Mouse (Mus musculus) forebrain, embryonic 13.5 days (tissue): ENCODE results near the gene Bid. TPM values are rescaled to one million over a fixed set of nuclear protein-coding genes. Genes with fewer than 3 reads are reported as not detected.
"Not testable (repeated sequence)": the region's sequence is repeated elsewhere in the genome, so short reads cannot be mapped to it uniquely, and the experiment has no call there.

ENCODE experiments used
- ATAC-seq: fragments of 200-750 bp; cut with Nextera tagmentation; 2 replicates; pipeline ENCODE4 v1.8.0; 2017
- H3K27ac ChIP-seq: fragments of 300-500 bp; sonication (generic); 2 replicates; pipeline ENCODE4 v1.5.1; 2015; ENCODE audit warnings: inconsistent platforms, mild to moderate bottlenecking, moderate library complexity
- H3K27me3 ChIP-seq: fragments of 300-500 bp; sonication (generic); 2 replicates; pipeline ENCODE4 v1.6.1; 2015; ENCODE audit warnings: mild to moderate bottlenecking, inconsistent platforms
- H3K36me3 ChIP-seq: fragments of 300-500 bp; sonication (generic); 2 replicates; pipeline ENCODE4 v1.6.1; 2015; ENCODE audit warnings: mild to moderate bottlenecking, inconsistent platforms; ENCODE audit not compliant: poor library complexity, severe bottlenecking
- H3K4me1 ChIP-seq: fragments of 300-500 bp; sonication (generic); 2 replicates; pipeline ENCODE4 v1.6.1; 2015; ENCODE audit warnings: inconsistent platforms
- H3K4me2 ChIP-seq: fragments of 300-500 bp; sonication (generic); 2 replicates; pipeline ENCODE4 v1.6.1; 2015; ENCODE audit warnings: inconsistent platforms, mild to moderate bottlenecking, moderate library complexity
- H3K4me3 ChIP-seq: fragments of 300-500 bp; sonication (generic); 2 replicates; pipeline ENCODE4 v1.5.1; 2015; ENCODE audit warnings: mild to moderate bottlenecking, inconsistent platforms
- H3K9ac ChIP-seq: fragments of 300-500 bp; sonication (generic); 2 replicates; pipeline ENCODE4 v1.6.1; 2015; ENCODE audit warnings: mild to moderate bottlenecking, inconsistent platforms
- H3K9me3 ChIP-seq: fragments of 300-500 bp; sonication (generic); replicated peaks from 2 replicates; pipeline ENCODE4 v1.6.1; 2016; ENCODE audit warnings: inconsistent platforms
- WGBS: fragments of 180-500 bp; shearing (Covaris S2); methylation state at CpG from one replicate; pipeline ENCODE4 v1.1.7; 2015; 5-methylcytosine and 5-hydroxymethylcytosine counted together
- polyA plus RNA-seq: library from polyadenylated mRNA; unstranded; fragments of >200 nt; fragmentation: Nextera tagmentation; extraction: Ambion mirVana; gene quantifications from 2 replicates; pipeline ENCODE4 v1.2.1, GENCODE M21; 2015

Bid gene
- polyA plus RNA-seq, 1 experiment from 2014 or later, result 16.9 TPM

- no peak overlapping the region for H3K4me2 ChIP-seq
- no peak overlapping the region for H3K27ac ChIP-seq
- H3K9ac ChIP-seq, result no peak overlapping the region
- H3K9me3 ChIP-seq, result no peaks in the 10 kb centered on the region
- H3K4me3 ChIP-seq, result no peak overlapping the region
- no peak for ATAC-seq
- H3K36me3 ChIP-seq, result peaks cover 43% of the 10 kb centered on the region
- H3K27me3 ChIP-seq, result no peaks in the 10 kb centered on the region
- WGBS, result 96% methylated on average over 9 of the region's 9 CpGs
- no peaks in the 10 kb centered on the region for H3K4me1 ChIP-seq
Observed at GRCm38 (mm10) chr6:120894089-120894488, 22.6 kb downstream of the Bid start.

GRCm38 (mm10) chr6:120886696-120887095 is 30.0 kb downstream of the Bid start:
- Histone ChIP-seq H3K36me3 (peaks cover 74% of the 10 kb centered on the region), H3K4me1 (no peaks in the 10 kb centered on the region), H3K9ac (no peak overlapping the region), H3K27ac (no peak overlapping the region), H3K4me3 (no peak overlapping the region), H3K27me3 (no peaks in the 10 kb centered on the region), H3K4me2 (no peak overlapping the region), H3K9me3 (no peaks in the 10 kb centered on the region)
- 88% methylated on average over 17 of the region's 17 CpGs for WGBS
- no peak for ATAC-seq

DNA sequence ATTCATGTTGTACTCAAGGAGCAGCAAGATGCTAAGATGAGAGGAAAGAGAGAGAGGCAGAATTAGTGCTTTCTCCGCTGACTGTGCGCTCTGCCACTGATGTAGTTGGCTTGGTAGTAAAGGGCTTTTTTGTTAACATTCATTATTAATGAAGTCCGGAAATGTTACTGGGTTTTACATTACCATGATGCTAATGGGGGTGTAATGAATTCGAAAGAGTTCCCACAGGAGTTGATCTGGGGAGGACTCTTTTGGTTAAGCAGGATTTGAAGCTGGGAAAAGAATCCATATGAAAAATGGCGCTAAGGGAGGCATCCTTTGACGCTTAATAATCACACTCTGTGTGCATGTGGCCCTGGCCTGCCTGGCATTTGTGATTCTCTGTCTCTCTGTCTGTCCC is 32.2 kb downstream of the Bid start:
- no peak overlapping the region for H3K4me2 ChIP-seq
- no peak overlapping the region for H3K9ac ChIP-seq
- WGBS, result 77% methylated on average over 6 of the region's 6 CpGs
- H3K9me3 ChIP-seq, result no peaks in the 10 kb centered on the region
- H3K36me3 ChIP-seq, result peaks cover 68% of the 10 kb centered on the region
- H3K27ac ChIP-seq, result no peak overlapping the region
- no peak overlapping the region for H3K4me3 ChIP-seq
- H3K27me3 ChIP-seq, result no peaks in the 10 kb centered on the region
- no peaks in the 10 kb centered on the region for H3K4me1 ChIP-seq
- ATAC-seq, result no peak

DNA sequence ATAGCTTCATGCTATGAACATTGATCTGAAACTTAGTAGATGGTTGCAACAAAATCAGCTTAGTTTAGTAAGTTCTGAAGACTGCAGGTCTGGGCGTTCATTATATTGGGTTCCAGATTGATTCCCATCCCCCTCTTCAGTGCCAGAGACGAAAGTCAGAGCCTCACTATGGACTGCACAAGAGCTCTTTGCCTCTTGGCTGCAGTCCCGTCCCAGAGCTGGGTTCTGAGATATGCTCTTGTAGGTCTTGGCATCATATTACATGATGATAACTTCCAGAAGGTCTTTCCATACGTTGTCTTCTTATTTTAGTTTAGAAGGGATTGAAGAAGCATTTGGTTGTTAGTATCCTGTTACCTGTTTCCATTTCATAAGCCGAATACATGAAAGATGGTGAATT is 37.6 kb downstream of the Bid start:
- no peak for ATAC-seq
- Histone ChIP-seq H3K36me3 (peaks cover 57% of the 10 kb centered on the region), H3K4me3 (no peak overlapping the region), H3K4me1 (no peaks in the 10 kb centered on the region), H3K27ac (no peak overlapping the region), H3K27me3 (no peaks in the 10 kb centered on the region), H3K9ac (no peak overlapping the region), H3K4me2 (no peak overlapping the region), H3K9me3 (no peaks in the 10 kb centered on the region)
- WGBS, result 93% methylated on average over 5 of the region's 5 CpGs

DNA sequence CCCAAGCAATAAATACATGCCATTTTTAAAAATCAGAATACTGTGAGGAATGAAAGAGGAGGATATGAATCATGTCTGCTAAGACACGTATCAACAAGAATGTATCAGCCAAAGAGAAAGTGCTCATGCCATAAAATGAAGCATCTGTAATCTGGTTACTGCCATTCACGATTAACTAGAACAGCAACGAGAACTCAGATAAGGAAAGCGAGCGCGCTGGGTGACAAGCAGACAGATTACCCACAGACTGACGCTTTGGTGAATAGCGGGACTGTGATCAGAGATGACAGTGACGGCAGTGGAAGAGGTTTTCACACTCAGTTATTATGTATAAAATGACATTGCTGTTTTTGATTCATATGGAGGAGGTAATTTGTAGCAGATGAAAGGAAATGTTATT is 42.8 kb downstream of the Bid start:
- 84% methylated on average over 9 of the region's 9 CpGs for WGBS

DNA sequence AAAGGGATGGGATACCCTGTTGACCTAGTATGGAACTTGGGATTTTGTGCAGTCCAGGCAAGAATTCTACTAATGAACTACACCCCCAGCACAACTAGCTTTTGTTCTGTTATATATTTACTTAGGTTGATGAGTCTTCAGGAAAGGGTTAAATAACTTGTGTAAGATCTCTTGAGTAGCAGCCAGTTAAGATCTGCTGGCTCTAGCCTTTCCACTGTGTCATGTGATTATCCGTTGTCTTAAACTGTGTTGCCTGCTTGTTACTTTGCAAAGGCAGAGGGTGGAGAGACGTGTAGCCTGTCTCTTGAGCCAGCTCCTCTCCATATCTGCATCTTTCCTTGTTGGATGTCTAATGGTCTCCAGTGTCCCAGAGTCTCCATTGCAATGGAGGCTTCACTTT is 45.4 kb downstream of the Bid start:
- no peaks in the 10 kb centered on the region for H3K4me1 ChIP-seq
- ATAC-seq, result no peak
- WGBS, result 79% methylated on average over 2 of the region's 2 CpGs

More for the DNA sequence above, 42.8 kb downstream of the Bid start:
- H3K27me3 ChIP-seq, result no peaks in the 10 kb centered on the region
- ATAC-seq, result no peak
- H3K9ac ChIP-seq, result no peak overlapping the region
- H3K36me3 ChIP-seq, result peaks cover 39% of the 10 kb centered on the region
- H3K9me3 ChIP-seq, result no peaks in the 10 kb centered on the region
- H3K27ac ChIP-seq, result no peak overlapping the region
- no peak overlapping the region for H3K4me3 ChIP-seq
- no peaks in the 10 kb centered on the region for H3K4me1 ChIP-seq
- H3K4me2 ChIP-seq, result no peak overlapping the region

GRCm38 (mm10) chr6:120868824-120869223 is 47.8 kb downstream of the Bid start:
- H3K4me1 ChIP-seq, result no peaks in the 10 kb centered on the region
- 78% methylated on average over 1 of the region's 1 CpGs for WGBS
- H3K9ac ChIP-seq, result no peak overlapping the region
- ATAC-seq, result no peak
- no peak overlapping the region for H3K27ac ChIP-seq
- H3K4me2 ChIP-seq, result no peak overlapping the region
- H3K36me3 ChIP-seq, result peaks cover 42% of the 10 kb centered on the region
- no peak overlapping the region for H3K4me3 ChIP-seq
- H3K27me3 ChIP-seq, result no peaks in the 10 kb centered on the region
- no peaks in the 10 kb centered on the region for H3K9me3 ChIP-seq

More for the DNA sequence above, 45.4 kb downstream of the Bid start:
- Histone ChIP-seq H3K27me3 (no peaks in the 10 kb centered on the region), H3K9ac (no peak overlapping the region), H3K9me3 (no peaks in the 10 kb centered on the region), H3K4me3 (no peak overlapping the region), H3K27ac (no peak overlapping the region), H3K4me2 (no peak overlapping the region), H3K36me3 (peaks cover 28% of the 10 kb centered on the region)

DNA sequence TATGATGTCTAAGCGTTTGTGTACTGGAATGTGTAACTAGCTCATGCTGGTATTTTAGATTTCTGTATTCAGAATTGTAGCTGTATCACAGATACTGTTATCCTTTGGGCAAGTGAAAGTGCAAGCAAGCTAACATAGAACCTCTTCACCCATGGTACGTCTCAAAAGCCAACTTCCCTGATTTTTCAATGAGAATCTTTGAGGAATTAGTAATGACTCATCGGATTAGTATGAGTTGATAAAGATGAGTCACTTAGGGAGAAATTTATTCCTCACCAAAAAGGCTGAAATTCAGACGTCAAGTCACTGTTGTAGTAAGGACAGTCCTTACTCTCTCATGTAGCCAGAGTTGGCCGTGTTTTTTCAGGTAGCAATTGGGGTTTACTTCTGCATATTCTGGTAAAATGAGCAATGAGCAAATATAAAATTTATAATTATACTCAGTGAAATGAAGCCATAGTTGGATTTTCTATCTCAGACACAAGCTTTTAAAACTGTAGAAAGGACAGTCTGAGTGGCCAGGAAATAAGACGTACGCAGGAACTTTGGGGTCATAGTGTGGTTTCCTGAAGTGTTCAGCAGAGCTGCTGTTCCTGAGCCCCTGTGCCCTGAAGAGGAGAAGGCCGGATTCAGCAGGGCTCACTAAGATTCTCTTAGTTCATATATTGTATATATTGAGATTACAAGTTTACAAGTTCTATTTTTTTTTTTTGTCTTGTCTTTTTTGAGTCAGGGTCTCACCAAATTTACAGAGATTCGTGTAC is 50.4 kb downstream of the Bid start:
- Histone ChIP-seq H3K27me3 (no peaks in the 10 kb centered on the region), H3K9me3 (no peaks in the 10 kb centered on the region), H3K4me3 (no peak overlapping the region), H3K4me2 (no peak overlapping the region), H3K4me1 (no peaks in the 10 kb centered on the region), H3K27ac (no peak overlapping the region), H3K9ac (no peak overlapping the region), H3K36me3 (peaks cover 42% of the 10 kb centered on the region)
- no peak for ATAC-seq
- 89% methylated on average over 9 of the region's 9 CpGs for WGBS

DNA sequence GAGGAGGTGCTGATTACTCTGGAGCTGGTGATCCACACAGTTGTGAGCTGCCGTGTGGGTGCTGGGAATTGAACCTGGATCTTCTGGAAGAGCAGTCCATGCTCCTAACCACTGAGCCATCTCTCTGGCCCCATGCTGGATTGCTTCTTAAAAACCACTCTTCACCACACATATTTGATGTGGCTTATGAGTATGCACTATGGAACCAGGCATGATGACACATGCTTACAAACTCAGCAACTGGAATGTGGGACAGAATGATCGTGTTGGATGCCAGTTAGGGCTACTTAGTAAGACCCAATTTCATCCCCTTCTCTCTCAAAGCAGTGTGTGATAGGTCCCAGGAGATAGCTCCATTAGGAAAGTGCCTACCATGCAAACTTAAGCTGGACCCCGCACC is 56.6 kb downstream of the Bid start:
- Histone ChIP-seq H3K4me1 (peaks cover 10% of the 10 kb centered on the region), H3K4me3 (no peak overlapping the region), H3K9me3 (no peaks in the 10 kb centered on the region), H3K27me3 (no peaks in the 10 kb centered on the region), H3K27ac (no peak overlapping the region), H3K9ac (no peak overlapping the region), H3K36me3 (peaks cover 40% of the 10 kb centered on the region), H3K4me2 (no peak overlapping the region)
- WGBS, result 94% methylated on average over 3 of the region's 3 CpGs
- no peak for ATAC-seq

DNA sequence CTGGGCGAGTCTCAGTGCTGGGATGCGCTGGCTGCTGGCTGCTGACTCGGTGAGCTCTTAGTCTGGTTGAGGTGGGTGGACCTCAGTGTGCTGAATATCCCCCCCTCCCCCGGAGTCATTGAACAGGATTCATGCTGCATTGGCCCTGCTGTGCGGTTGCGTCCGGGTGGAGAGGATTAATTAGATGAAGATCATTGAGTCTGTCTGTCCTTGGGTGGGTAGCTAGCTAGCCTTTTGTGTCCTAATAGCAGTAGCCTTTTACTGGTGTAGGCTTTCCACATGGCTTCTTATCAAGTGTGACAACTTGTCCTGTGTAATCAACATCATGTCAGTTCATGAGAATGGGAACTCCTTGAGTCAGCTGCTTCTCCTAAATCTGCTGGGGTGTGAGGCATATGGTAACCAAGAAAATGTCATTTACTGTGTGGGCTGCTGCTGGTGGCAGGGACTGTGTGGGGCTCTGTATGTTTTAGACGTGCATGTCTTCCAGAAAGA is 58.4 kb downstream of the Bid start:
- Histone ChIP-seq H3K4me1 (peaks cover 10% of the 10 kb centered on the region), H3K9me3 (no peaks in the 10 kb centered on the region), H3K27me3 (no peaks in the 10 kb centered on the region), H3K4me3 (no peak overlapping the region), H3K9ac (no peak overlapping the region), H3K36me3 (peaks cover 38% of the 10 kb centered on the region), H3K27ac (peak overlapping the region; percentile 77), H3K4me2 (0 out of 2 replicates have a peak overlapping the region, but pooled peaks have one; percentile 17)
- ATAC-seq, result peak; percentile 90
- WGBS, result 15% methylated on average over 8 of the region's 8 CpGs

DNA sequence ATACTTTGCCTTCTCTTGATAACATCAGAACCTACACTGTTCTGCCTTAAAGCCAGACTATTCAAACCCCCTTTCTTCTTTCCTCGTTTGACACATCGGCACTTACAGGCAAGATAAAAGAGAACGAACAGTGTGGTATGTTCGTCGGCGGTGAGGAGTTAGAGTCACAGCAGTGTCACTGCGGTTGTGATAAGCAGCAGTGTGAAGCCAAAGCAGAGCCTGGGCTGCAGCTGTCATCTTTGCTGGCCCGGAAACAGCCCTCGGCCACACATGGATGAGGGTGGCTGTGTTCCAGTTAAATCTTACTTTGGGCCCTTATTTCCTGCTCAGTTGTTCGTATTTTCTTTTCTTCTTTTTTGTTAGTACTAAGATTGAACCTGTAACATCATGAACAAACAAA is 62.2 kb downstream of the Bid start:
- Histone ChIP-seq H3K4me3 (no peak overlapping the region), H3K27me3 (no peaks in the 10 kb centered on the region), H3K4me2 (no peak overlapping the region), H3K36me3 (peaks cover 39% of the 10 kb centered on the region), H3K27ac (no peak overlapping the region), H3K4me1 (peaks cover 10% of the 10 kb centered on the region), H3K9ac (no peak overlapping the region), H3K9me3 (no peaks in the 10 kb centered on the region)
- ATAC-seq, result no peak
- whole genome bisulfite sequencing, result 86% methylated on average over 10 of the region's 10 CpGs

DNA sequence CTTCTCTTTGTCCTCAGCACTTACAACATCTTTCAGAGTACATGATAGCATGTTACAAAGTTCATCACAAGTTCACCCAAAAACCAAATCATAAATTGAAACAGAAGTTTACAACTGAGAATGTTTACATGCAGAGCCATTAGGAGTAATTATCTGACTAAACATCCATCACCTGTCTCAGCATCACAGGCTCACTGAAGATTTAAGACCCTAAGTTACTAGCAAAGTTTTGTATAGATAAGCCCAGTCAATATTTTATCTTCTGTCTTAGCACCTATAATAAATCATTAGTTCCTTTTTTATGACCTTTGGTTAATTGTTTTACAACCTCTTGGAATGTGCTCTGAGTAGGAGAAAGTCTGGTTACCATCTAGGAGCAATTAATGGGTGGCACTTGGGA is 65.9 kb downstream of the Bid start:
- H3K9me3 ChIP-seq, ATAC-seq, H3K4me3 ChIP-seq, H3K4me1 ChIP-seq, H3K4me2 ChIP-seq, H3K27ac ChIP-seq, H3K9ac ChIP-seq, H3K27me3 ChIP-seq: not testable (repeated sequence)
- H3K36me3 ChIP-seq, result peaks cover 49% of the 10 kb centered on the region
